Mouse (Mus musculus) right cerebral cortex, postnatal 25 days (tissue): ENCODE results near the gene Gckr.
"Not testable (repeated sequence)": the region's sequence is repeated elsewhere in the genome, so short reads cannot be mapped to it uniquely, and the experiment has no call there.

ENCODE experiments used
- DNase-seq: peaks from one replicate; pipeline ENCODE4 v3.0.0; 2022

The Gckr gene

GRCm38 (mm10) chr5:31295606-31296141, 1.6 kb upstream of the Gckr start, which contains the start of gene Fndc4:
Fndc4 (minus strand) TSS chr5:31296080.
- peak; percentile 69 for DNase-seq

- no peak for DNase-seq
Measured at GRCm38 (mm10) chr5:31297981-31298380, 738 bp downstream of the Gckr start.

GRCm38 (mm10) chr5:31298486-31298885, 1.2 kb downstream of the Gckr start:
- DNase-seq: no peak

GRCm38 (mm10) chr5:31301866-31302265, 4.6 kb downstream of the Gckr start:
- DNase-seq: no peak

GRCm38 (mm10) chr5:31303093-31303492, 5.8 kb downstream of the Gckr start:
- no peak for DNase-seq

GRCm38 (mm10) chr5:31312806-31313205, 15.6 kb downstream of the Gckr start:
- DNase-seq: no peak

GRCm38 (mm10) chr5:31322776-31323175, 25.5 kb downstream of the Gckr start:
- DNase-seq: no peak

- DNase-seq: no peak
Measured at GRCm38 (mm10) chr5:31324085-31324484, 26.8 kb downstream of the Gckr start.

GRCm38 (mm10) chr5:31326850-31327249, 29.6 kb downstream of the Gckr start:
- DNase-seq: no peak

GRCm38 (mm10) chr5:31328255-31328654, 31.0 kb downstream of the Gckr start:
- DNase-seq: peak; percentile 30

GRCm38 (mm10) chr5:31357586-31357985, 60.3 kb downstream of the Gckr start:
- not testable (repeated sequence) for DNase-seq

GRCm38 (mm10) chr5:31360955-31361354, 63.7 kb downstream of the Gckr start:
- no peak for DNase-seq
